Mouse (Mus musculus) stomach, embryonic 16.5 days (tissue): ENCODE data around the gene Spats1. TPM values are rescaled to one million over a fixed set of nuclear protein-coding genes. Genes with fewer than 3 reads are reported as not detected.

Experiments used
- ATAC-seq: fragments of 200-750 bp; cut with Nextera tagmentation; 2 replicates; pipeline ENCODE4 v1.8.0; 2017; ENCODE audit warnings: moderate number of reproducible peaks, moderate TSS enrichment; ENCODE audit not compliant: insufficient read depth, low FRiP score
- H3K27ac ChIP-seq: fragments of 300-500 bp; sonication (generic); 2 replicates; pipeline ENCODE4 v1.5.1; 2014; ENCODE audit warnings: low read length
- H3K27me3 ChIP-seq: fragments of 300-500 bp; sonication (generic); 2 replicates; pipeline ENCODE4 v1.6.1; 2014; ENCODE audit warnings: low read length, control low read depth, mixed read lengths; ENCODE audit not compliant: control insufficient read depth, insufficient read depth
- H3K36me3 ChIP-seq: fragments of 300-500 bp; sonication (generic); 2 replicates; pipeline ENCODE4 v1.6.1; 2014; ENCODE audit warnings: low read length; ENCODE audit not compliant: control insufficient read depth, insufficient read depth
- H3K4me1 ChIP-seq: fragments of 300-500 bp; sonication (generic); 2 replicates; pipeline ENCODE4 v1.6.1; 2014; ENCODE audit warnings: low read length, control low read depth, mixed read lengths; ENCODE audit not compliant: control insufficient read depth, insufficient read depth
- H3K4me2 ChIP-seq: fragments of 300-500 bp; sonication (generic); 2 replicates; pipeline ENCODE4 v1.6.1; 2014; ENCODE audit warnings: low read depth, low read length, mixed read lengths
- H3K4me3 ChIP-seq: fragments of 300-500 bp; sonication (generic); replicated peaks from 2 replicates; pipeline ENCODE4 v1.5.1; 2014; ENCODE audit warnings: mild to moderate bottlenecking, low read length
- H3K9ac ChIP-seq: fragments of 300-500 bp; sonication (generic); 2 replicates; pipeline ENCODE4 v1.6.1; 2014; ENCODE audit warnings: low read length
- H3K9me3 ChIP-seq: fragments of 300-500 bp; sonication (generic); replicated peaks from 2 replicates; pipeline ENCODE4 v1.6.1; 2016; ENCODE audit warnings: low read length, control low read depth; ENCODE audit not compliant: control insufficient read depth
- whole genome bisulfite sequencing: fragments of 180-500 bp; shearing (Covaris S2); extraction: QIAGEN DNeasy Blood & Tissue Kit; methylation state at CpG from one replicate; pipeline ENCODE4 v1.1.7; 2014; 5-methylcytosine and 5-hydroxymethylcytosine counted together
- polyA plus RNA-seq: library from polyadenylated mRNA; unstranded; fragments of >200 nt; fragmentation: Nextera tagmentation; extraction: Ambion mirVana; gene quantifications from 2 replicates; pipeline ENCODE4 v1.2.1, GENCODE M21; 2015

Spats1 gene
- polyA plus RNA-seq, 1 experiment from 2014 or later = 0.08 TPM

GRCm38 (mm10) chr17:45515806-45516205 lies 40.6 kb upstream of the Spats1 start:
- no peak overlapping the region for H3K4me3 ChIP-seq
- no peak overlapping the region for H3K9ac ChIP-seq
- H3K27ac ChIP-seq = no peak overlapping the region
- H3K27me3 ChIP-seq = no peaks in the 10 kb centered on the region
- no peaks in the 10 kb centered on the region for H3K9me3 ChIP-seq
- no peak overlapping the region for H3K4me2 ChIP-seq
- peaks cover 4% of the 10 kb centered on the region; the same call in 1 of the 2 replicates for H3K36me3 ChIP-seq
- WGBS = 80% methylated on average over 10 of the region's 10 CpGs
- no peaks in the 10 kb centered on the region for H3K4me1 ChIP-seq
- no peak for ATAC-seq

GRCm38 (mm10) chr17:45515204-45515726 lies 40.0 kb upstream of the Spats1 start:
- no peak for ATAC-seq
- H3K4me3 ChIP-seq = no peak overlapping the region
- 44% methylated on average over 15 of the region's 15 CpGs for WGBS
- H3K27me3 ChIP-seq = no peaks in the 10 kb centered on the region
- H3K36me3 ChIP-seq = peaks cover under 1% of the 10 kb centered on the region; the same call in 1 of the 2 replicates
- H3K27ac ChIP-seq = no peak overlapping the region
- no peak overlapping the region for H3K9ac ChIP-seq
- H3K4me2 ChIP-seq = no peak overlapping the region
- no peaks in the 10 kb centered on the region for H3K9me3 ChIP-seq
- H3K4me1 ChIP-seq = no peaks in the 10 kb centered on the region

GRCm38 (mm10) chr17:45511757-45512156 lies 36.5 kb upstream of the Spats1 start:
- Histone ChIP-seq H3K27ac (no peak overlapping the region), H3K4me3 (no peak overlapping the region), H3K9me3 (no peaks in the 10 kb centered on the region), H3K9ac (no peak overlapping the region), H3K4me1 (peaks cover 5% of the 10 kb centered on the region; the same call in 1 of the 2 replicates), H3K27me3 (no peaks in the 10 kb centered on the region), H3K4me2 (no peak overlapping the region), H3K36me3 (0 out of 2 replicates have a peak, but pooled peaks cover 6% of the 10 kb centered on the region)
- ATAC-seq = no peak
- WGBS = 91% methylated on average over 4 of the region's 4 CpGs

- Histone ChIP-seq H3K4me1 (peaks cover 11% of the 10 kb centered on the region; the same call in 1 of the 2 replicates), H3K4me3 (no peak overlapping the region), H3K27ac (no peak overlapping the region), H3K4me2 (no peak overlapping the region), H3K27me3 (no peaks in the 10 kb centered on the region), H3K9me3 (no peaks in the 10 kb centered on the region), H3K9ac (no peak overlapping the region), H3K36me3 (0 out of 2 replicates have a peak, but pooled peaks cover 6% of the 10 kb centered on the region)
- WGBS = 86% methylated on average over 4 of the region's 4 CpGs
- ATAC-seq = no peak
Observed at GRCm38 (mm10) chr17:45510871-45511270, 35.7 kb upstream of the Spats1 start.

DNA sequence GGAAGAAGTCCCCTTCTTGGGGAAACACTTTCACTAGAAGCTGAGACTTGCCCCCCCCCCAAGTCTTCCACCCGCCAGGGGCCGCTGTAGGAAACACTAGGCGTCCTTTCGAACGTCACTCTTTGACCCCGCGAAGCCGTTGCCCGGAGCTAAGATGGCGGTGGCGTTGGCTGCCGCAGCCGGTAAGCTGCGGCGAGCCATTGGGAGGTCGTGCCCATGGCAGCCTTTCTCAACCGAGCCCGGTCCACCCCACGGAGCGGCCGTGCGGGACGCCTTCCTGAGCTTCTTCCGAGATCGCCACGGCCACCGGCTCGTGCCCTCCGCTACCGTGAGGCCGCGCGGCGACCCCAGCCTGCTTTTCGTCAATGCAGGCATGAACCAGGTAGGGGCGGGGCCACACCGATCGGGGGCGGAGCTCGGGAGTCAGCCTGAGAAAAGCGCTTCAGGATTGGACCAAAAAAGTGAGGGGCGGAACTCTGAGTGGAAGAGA lies 31.5 kb upstream of the Spats1 start, which contains the start of gene Aars2:
TSS of gene Aars2 (plus strand) at position 142 of the 490 bp plus-strand sequence.
- ATAC-seq = peak; percentile 93
- Histone ChIP-seq H3K4me3 (peak within 1 kb of the TSS; percentile 78), H3K4me1 (peaks cover 11% of the 10 kb centered on the region; the same call in 1 of the 2 replicates), H3K27ac (peak within 1 kb of the TSS; percentile 85), H3K4me2 (peak within 1 kb of the TSS; percentile 57), H3K27me3 (no peaks in the 10 kb centered on the region), H3K9me3 (no peaks in the 10 kb centered on the region), H3K9ac (peak within 1 kb of the TSS; percentile 92), H3K36me3 (0 out of 2 replicates have a peak, but pooled peaks cover 6% of the 10 kb centered on the region)
- under 1% methylated on average over 42 of the region's 42 CpGs for WGBS

DNA sequence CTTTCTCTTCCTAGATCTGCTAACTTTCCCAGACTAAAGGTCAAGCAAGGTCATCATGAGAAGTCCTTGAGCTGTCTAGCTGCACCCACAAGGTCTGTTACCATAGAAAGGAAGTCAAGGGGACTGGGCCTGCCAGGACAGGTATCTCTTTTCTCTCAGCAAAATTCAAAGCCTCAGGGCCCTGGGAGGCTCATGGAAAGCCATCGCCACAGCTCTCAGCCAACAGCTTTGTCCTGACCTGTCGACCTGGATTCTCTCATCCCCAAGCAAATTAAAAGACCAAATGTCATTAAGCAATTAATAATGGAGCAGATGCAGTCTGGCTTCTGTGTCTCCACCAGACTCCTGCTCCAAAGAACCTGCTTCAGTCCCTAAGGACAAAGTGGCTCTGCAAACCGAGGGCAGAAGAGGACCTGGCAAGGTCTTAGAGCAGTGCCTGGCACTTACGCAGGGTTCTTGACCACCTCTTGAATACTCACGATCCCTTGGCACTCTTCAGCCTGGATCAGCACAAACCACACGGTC lies 30.8 kb upstream of the Spats1 start:
- Histone ChIP-seq H3K27ac (no peak overlapping the region), H3K27me3 (no peaks in the 10 kb centered on the region), H3K9ac (peak overlapping the region; percentile 34; the same call in 1 of the 2 replicates), H3K4me1 (peaks cover 11% of the 10 kb centered on the region; the same call in 1 of the 2 replicates), H3K36me3 (0 out of 2 replicates have a peak, but pooled peaks cover 6% of the 10 kb centered on the region), H3K4me3 (no peak overlapping the region; the same call in 1 of the 2 replicates), H3K4me2 (peak overlapping the region; percentile 11; the same call in 1 of the 2 replicates), H3K9me3 (no peaks in the 10 kb centered on the region)
- ATAC-seq = no peak
- WGBS = 64% methylated on average over 6 of the region's 6 CpGs

- no peak for ATAC-seq
- H3K9me3 ChIP-seq = no peaks in the 10 kb centered on the region
- no peak overlapping the region for H3K4me2 ChIP-seq
- peaks cover 11% of the 10 kb centered on the region; the same call in 1 of the 2 replicates for H3K4me1 ChIP-seq
- H3K4me3 ChIP-seq = no peak overlapping the region
- 43% methylated on average over 5 of the region's 5 CpGs for WGBS
- no peaks in the 10 kb centered on the region for H3K27me3 ChIP-seq
- no peak overlapping the region for H3K27ac ChIP-seq
- no peaks in the 10 kb centered on the region for H3K36me3 ChIP-seq
- no peak overlapping the region for H3K9ac ChIP-seq
Observed at GRCm38 (mm10) chr17:45503301-45503973, 28.2 kb upstream of the Spats1 start.

DNA sequence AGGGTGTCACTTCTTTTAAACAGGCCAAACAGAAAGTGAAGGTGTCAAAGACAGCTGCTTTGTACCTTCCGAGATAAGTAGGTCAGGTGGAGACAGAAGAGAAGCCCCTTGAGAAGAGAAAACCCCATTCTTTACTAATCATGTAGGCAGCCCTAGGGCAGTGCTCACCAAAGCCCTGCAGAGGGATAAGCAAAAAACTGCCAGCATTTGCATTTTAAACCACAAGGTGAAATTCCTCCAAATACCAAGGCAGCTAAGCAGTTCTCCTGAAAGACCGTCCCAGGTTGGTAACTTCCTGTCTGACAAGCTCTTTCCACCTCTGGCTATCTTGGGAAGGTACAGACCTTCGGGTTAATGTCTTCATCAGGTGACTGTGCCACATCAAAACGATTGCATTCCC lies 27.1 kb upstream of the Spats1 start:
- ATAC-seq = no peak
- H3K9ac ChIP-seq = no peak overlapping the region
- H3K4me2 ChIP-seq = no peak overlapping the region
- H3K9me3 ChIP-seq = no peaks in the 10 kb centered on the region
- H3K27ac ChIP-seq = no peak overlapping the region
- peaks cover 8% of the 10 kb centered on the region; the same call in 1 of the 2 replicates for H3K4me1 ChIP-seq
- 51% methylated on average over 4 of the region's 4 CpGs for WGBS
- H3K27me3 ChIP-seq = no peaks in the 10 kb centered on the region
- no peaks in the 10 kb centered on the region for H3K36me3 ChIP-seq
- no peak overlapping the region for H3K4me3 ChIP-seq

DNA sequence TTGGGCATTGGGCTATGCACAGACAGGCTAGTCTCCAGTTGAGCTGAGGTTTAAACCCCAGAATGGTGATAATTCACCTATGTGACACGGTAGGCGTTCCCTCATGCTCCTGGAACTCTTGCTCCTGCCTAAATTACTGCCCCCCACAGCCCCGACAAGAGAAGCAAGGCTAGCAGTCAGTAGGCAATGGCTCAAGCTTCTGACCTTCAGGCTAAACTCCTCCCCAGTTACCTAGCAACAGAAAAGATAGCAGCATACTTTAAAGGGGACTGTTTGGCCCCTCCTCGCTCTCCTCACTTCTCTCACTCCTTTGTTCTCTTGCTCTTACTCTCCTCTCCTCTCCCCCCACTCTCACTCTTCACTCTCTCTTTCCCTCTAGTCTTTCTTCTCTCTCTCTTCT lies 25.8 kb upstream of the Spats1 start:
- Histone ChIP-seq H3K4me1 (0 out of 2 replicates have a peak, but pooled peaks cover 1% of the 10 kb centered on the region), H3K27ac (no peak overlapping the region), H3K4me2 (no peak overlapping the region), H3K27me3 (no peaks in the 10 kb centered on the region), H3K9me3 (no peaks in the 10 kb centered on the region), H3K36me3 (no peaks in the 10 kb centered on the region), H3K9ac (no peak overlapping the region), H3K4me3 (no peak overlapping the region)
- 29% methylated on average over 4 of the region's 4 CpGs for WGBS
- no peak for ATAC-seq
